Mouse (Mus musculus) kidney, adult 2 months (tissue): ENCODE results near the gene Prdm1. TPM values are rescaled to one million over a fixed set of nuclear protein-coding genes. Genes with fewer than 3 reads are reported as not detected.

Source experiments
- DNase-seq: peaks from one replicate; pipeline ENCODE4 v3.0.0; 2021
- H3K27ac ChIP-seq: fragments of 200-500 bp; 2 replicates; pipeline ENCODE4 v1.5.1; 2012; ENCODE audit warnings: low read depth, low read length, control low read depth, inconsistent platforms; ENCODE audit not compliant: insufficient read depth
- H3K27me3 ChIP-seq: fragments of 200-500 bp; replicated peaks from 2 replicates; pipeline ENCODE4 v1.6.1; 2012; ENCODE audit warnings: mild to moderate bottlenecking, moderate library complexity, low read length, inconsistent platforms; ENCODE audit not compliant: control insufficient read depth, insufficient read depth
- H3K36me3 ChIP-seq: fragments of 200-500 bp; 2 replicates; pipeline ENCODE4 v1.6.1; 2012; ENCODE audit warnings: mild to moderate bottlenecking, moderate library complexity, low read length, inconsistent platforms; ENCODE audit not compliant: control insufficient read depth, insufficient read depth
- H3K4me1 ChIP-seq: fragments of 200-500 bp; 2 replicates; pipeline ENCODE4 v1.6.1; 2011; ENCODE audit warnings: low read length; ENCODE audit not compliant: control insufficient read depth, insufficient read depth
- H3K4me3 ChIP-seq: fragments of 200-500 bp; 2 replicates; pipeline ENCODE4 v1.5.1; 2011; ENCODE audit warnings: mild to moderate bottlenecking, low read depth, low read length, control low read depth; ENCODE audit not compliant: insufficient read depth
- CTCF ChIP-seq: fragments of 200-500 bp; conservative IDR thresholded peaks from 2 replicates; pipeline ENCODE4 v1.5.1; 2011; ENCODE audit warnings: low read depth, mild to moderate bottlenecking, control low read depth, low read length, moderate library complexity, mixed read lengths; ENCODE audit not compliant: insufficient read depth, insufficient read length
- POLR2A ChIP-seq: fragments of 200-500 bp; IDR thresholded peaks from one replicate; pipeline ENCODE4 v1.6.1; 2011; ENCODE audit warnings: low read depth, low read length, control low read depth
- WGBS: fragments of 180-500 bp; shearing (Covaris S2); methylation state at CpG from one replicate; pipeline ENCODE4 v1.1.7; 2018; 5-methylcytosine and 5-hydroxymethylcytosine counted together
- polyA plus RNA-seq: library from polyadenylated mRNA; depleted of rRNA; stranded (reverse); fragments of >200 nt; gene quantifications from 2 replicates; pipeline ENCODE4 v1.2.3, GENCODE M21; 2012

Gene Prdm1
- polyA plus RNA-seq, 1 experiment = 1.9 TPM

- WGBS = 79% methylated on average over 8 of the region's 8 CpGs
- no peaks in the 10 kb centered on the region for H3K36me3 ChIP-seq
- H3K4me3 ChIP-seq = no peak overlapping the region
- TF ChIP-seq POLR2A (no peak), CTCF (no peak)
- no peaks in the 10 kb centered on the region; the same call in 1 of the 2 replicates for H3K4me1 ChIP-seq
- DNase-seq = no peak
- H3K27ac ChIP-seq = no peak overlapping the region
- H3K27me3 ChIP-seq = peaks cover 6% of the 10 kb centered on the region; the same call in 1 of the 2 replicates
These were observed 66.0 kb downstream of the Prdm1 start for GRCm38 (mm10) chr10:44462351-44462750.

- WGBS = 97% methylated on average over 6 of the region's 6 CpGs
- no peak for DNase-seq
- H3K36me3 ChIP-seq = no peaks in the 10 kb centered on the region
- peaks cover 8% of the 10 kb centered on the region for H3K27me3 ChIP-seq
- no peak for TF ChIP-seq POLR2A
- TF ChIP-seq CTCF = no peak
- H3K27ac ChIP-seq = no peak overlapping the region
- H3K4me1 ChIP-seq = no peaks in the 10 kb centered on the region; the same call in 1 of the 2 replicates
- no peak overlapping the region for H3K4me3 ChIP-seq
These were observed 67.2 kb downstream of the Prdm1 start for GRCm38 (mm10) chr10:44461063-44461462.

GRCm38 (mm10) chr10:44460095-44460810, 68.0 kb downstream of the Prdm1 start:
- peaks cover 8% of the 10 kb centered on the region for H3K27me3 ChIP-seq
- H3K4me1 ChIP-seq = no peaks in the 10 kb centered on the region; the same call in 1 of the 2 replicates
- no peak overlapping the region for H3K27ac ChIP-seq
- H3K36me3 ChIP-seq = no peaks in the 10 kb centered on the region
- no peak overlapping the region for H3K4me3 ChIP-seq
- WGBS = 25% methylated on average over 6 of the region's 6 CpGs
- peak; percentile 39 for TF ChIP-seq CTCF
- TF ChIP-seq POLR2A = no peak
- DNase-seq = peak; percentile 61

- peak; percentile 31 for DNase-seq
- Histone ChIP-seq H3K4me1 (no peaks in the 10 kb centered on the region; the same call in 1 of the 2 replicates), H3K27ac (peak overlapping the region; percentile 56), H3K4me3 (no peak overlapping the region), H3K36me3 (no peaks in the 10 kb centered on the region), H3K27me3 (peaks cover 8% of the 10 kb centered on the region)
- WGBS = 26% methylated on average over 11 of the region's 11 CpGs
- TF ChIP-seq POLR2A (no peak), CTCF (no peak)
These were observed 68.8 kb downstream of the Prdm1 start for GRCm38 (mm10) chr10:44459321-44460000.

GRCm38 (mm10) chr10:44458534-44459315, 69.6 kb downstream of the Prdm1 start:
- no peak for TF ChIP-seq POLR2A
- peak; percentile 47 for TF ChIP-seq CTCF
- under 1% methylated on average over 54 of the region's 54 CpGs for WGBS
- peaks cover 8% of the 10 kb centered on the region for H3K27me3 ChIP-seq
- peak overlapping the region; percentile 72 for H3K4me3 ChIP-seq
- DNase-seq = peak; percentile 73
- H3K27ac ChIP-seq = no peak overlapping the region; the same call in 1 of the 2 replicates
- no peaks in the 10 kb centered on the region for H3K36me3 ChIP-seq
- no peaks in the 10 kb centered on the region; the same call in 1 of the 2 replicates for H3K4me1 ChIP-seq

GRCm38 (mm10) chr10:44457791-44458533, 70.3 kb downstream of the Prdm1 start:
- peak; percentile 23 for DNase-seq
- Histone ChIP-seq H3K36me3 (no peaks in the 10 kb centered on the region), H3K27me3 (peaks cover 8% of the 10 kb centered on the region), H3K4me3 (peak overlapping the region; percentile 72), H3K27ac (peak overlapping the region; percentile 21; the same call in 1 of the 2 replicates), H3K4me1 (no peaks in the 10 kb centered on the region; the same call in 1 of the 2 replicates)
- TF ChIP-seq CTCF = no peak
- TF ChIP-seq POLR2A = no peak
- WGBS = 2% methylated on average over 25 of the region's 25 CpGs
